Mouse (Mus musculus) embryonic facial prominence, embryonic 15.5 days (tissue): ENCODE results near the gene Adgrg5. TPM values are rescaled to one million over a fixed set of nuclear protein-coding genes. Genes with fewer than 3 reads are reported as not detected.

ENCODE experiments used
- ATAC-seq: fragments of 200-750 bp; cut with Nextera tagmentation; 2 replicates; pipeline ENCODE4 v1.8.0; 2017; ENCODE audit warnings: low read depth, moderate TSS enrichment; ENCODE audit not compliant: insufficient number of reproducible peaks, low FRiP score, low TSS enrichment
- H3K27ac ChIP-seq: fragments of 300-500 bp; sonication (generic); replicated peaks from 2 replicates; pipeline ENCODE4 v1.5.1; 2015; ENCODE audit warnings: mild to moderate bottlenecking, inconsistent platforms
- H3K27me3 ChIP-seq: fragments of 300-500 bp; sonication (generic); 2 replicates; pipeline ENCODE4 v1.6.1; 2015; ENCODE audit warnings: inconsistent platforms
- H3K36me3 ChIP-seq: fragments of 300-500 bp; sonication (generic); 2 replicates; pipeline ENCODE4 v1.6.1; 2015; ENCODE audit warnings: mild to moderate bottlenecking, inconsistent platforms
- H3K4me1 ChIP-seq: fragments of 300-500 bp; sonication (generic); 2 replicates; pipeline ENCODE4 v1.6.1; 2015; ENCODE audit warnings: inconsistent platforms
- H3K4me2 ChIP-seq: fragments of 300-500 bp; sonication (generic); replicated peaks from 2 replicates; pipeline ENCODE4 v1.6.1; 2015; ENCODE audit warnings: mild to moderate bottlenecking, inconsistent platforms
- H3K4me3 ChIP-seq: fragments of 300-500 bp; sonication (generic); replicated peaks from 2 replicates; pipeline ENCODE4 v1.5.1; 2015; ENCODE audit warnings: mild to moderate bottlenecking, inconsistent platforms
- H3K9ac ChIP-seq: fragments of 300-500 bp; sonication (generic); 2 replicates; pipeline ENCODE4 v1.6.1; 2015; ENCODE audit warnings: inconsistent platforms
- H3K9me3 ChIP-seq: fragments of 300-500 bp; sonication (generic); replicated peaks from 2 replicates; pipeline ENCODE4 v1.6.1; 2016; ENCODE audit warnings: inconsistent platforms
- WGBS: fragments of 180-500 bp; shearing (Covaris S2); methylation state at CpG from one replicate; pipeline ENCODE4 v1.1.7; 2015; 5-methylcytosine and 5-hydroxymethylcytosine counted together
- polyA plus RNA-seq: library from polyadenylated mRNA; unstranded; fragments of >200 nt; fragmentation: Nextera tagmentation; extraction: Ambion mirVana; gene quantifications from 2 replicates; pipeline ENCODE4 v1.2.1, GENCODE M21; 2015

Adgrg5 gene
- polyA plus RNA-seq, 1 experiment from 2014 or later = 0.07 TPM

GRCm38 (mm10) chr8:94973270-94973669, 49.8 kb downstream of the Adgrg5 start:
- Histone ChIP-seq H3K9ac (no peak overlapping the region), H3K4me2 (no peak overlapping the region), H3K4me1 (peaks cover 12% of the 10 kb centered on the region; the same call in 1 of the 2 replicates), H3K9me3 (no peaks in the 10 kb centered on the region), H3K4me3 (no peak overlapping the region), H3K27ac (no peak overlapping the region), H3K27me3 (no peaks in the 10 kb centered on the region; the same call in 1 of the 2 replicates), H3K36me3 (no peaks in the 10 kb centered on the region)
- no peak for ATAC-seq
- WGBS = 78% methylated on average over 9 of the region's 9 CpGs

GRCm38 (mm10) chr8:94973786-94974185, 50.3 kb downstream of the Adgrg5 start:
- no peak overlapping the region for H3K4me3 ChIP-seq
- H3K9ac ChIP-seq = no peak overlapping the region
- H3K9me3 ChIP-seq = no peaks in the 10 kb centered on the region
- WGBS = 84% methylated on average over 9 of the region's 9 CpGs
- no peak overlapping the region for H3K4me2 ChIP-seq
- no peaks in the 10 kb centered on the region for H3K36me3 ChIP-seq
- ATAC-seq = no peak
- no peaks in the 10 kb centered on the region; the same call in 1 of the 2 replicates for H3K27me3 ChIP-seq
- no peak overlapping the region for H3K27ac ChIP-seq
- H3K4me1 ChIP-seq = peaks cover 17% of the 10 kb centered on the region; the same call in 1 of the 2 replicates

- WGBS = 34% methylated on average over 7 of the region's 7 CpGs
- Histone ChIP-seq H3K27me3 (no peaks in the 10 kb centered on the region; the same call in 1 of the 2 replicates), H3K9me3 (no peaks in the 10 kb centered on the region), H3K4me2 (no peak within 1 kb of the TSS), H3K9ac (no peak within 1 kb of the TSS), H3K4me1 (peaks cover 20% of the 10 kb centered on the region; the same call in 1 of the 2 replicates), H3K27ac (0 out of 2 replicates have a peak within 1 kb of the TSS, but pooled peaks have one; percentile 35), H3K36me3 (no peaks in the 10 kb centered on the region), H3K4me3 (no peak within 1 kb of the TSS)
- ATAC-seq = no peak
These were observed 51.1 kb downstream of the Adgrg5 start, which contains the start of gene Adgrg1 for GRCm38 (mm10) chr8:94974467-94975165. Adgrg1 (plus strand) TSS chr8:94974751.

GRCm38 (mm10) chr8:94976651-94977417, 53.3 kb downstream of the Adgrg5 start:
- Histone ChIP-seq H3K4me2 (peak overlapping the region; percentile 44), H3K4me3 (peak overlapping the region; percentile 40), H3K36me3 (no peaks in the 10 kb centered on the region), H3K9ac (no peak overlapping the region), H3K27me3 (no peaks in the 10 kb centered on the region; the same call in 1 of the 2 replicates), H3K27ac (peak overlapping the region; percentile 88), H3K9me3 (no peaks in the 10 kb centered on the region), H3K4me1 (peaks cover 39% of the 10 kb centered on the region)
- WGBS = 11% methylated on average over 17 of the region's 17 CpGs
- peak; percentile 73 for ATAC-seq

- 37% methylated on average over 9 of the region's 9 CpGs for WGBS
- peak overlapping the region; percentile 40 for H3K4me3 ChIP-seq
- H3K4me2 ChIP-seq = peak overlapping the region; percentile 44
- H3K27me3 ChIP-seq = no peaks in the 10 kb centered on the region; the same call in 1 of the 2 replicates
- H3K9me3 ChIP-seq = no peaks in the 10 kb centered on the region
- H3K4me1 ChIP-seq = peaks cover 41% of the 10 kb centered on the region
- H3K27ac ChIP-seq = peak overlapping the region; percentile 88
- H3K9ac ChIP-seq = no peak overlapping the region
- H3K36me3 ChIP-seq = no peaks in the 10 kb centered on the region
- no peak for ATAC-seq
These were observed 54.6 kb downstream of the Adgrg5 start for GRCm38 (mm10) chr8:94978131-94978530.

- Histone ChIP-seq H3K4me3 (peak overlapping the region; percentile 40), H3K27ac (no peak overlapping the region), H3K4me2 (peak overlapping the region; percentile 44), H3K36me3 (no peaks in the 10 kb centered on the region), H3K4me1 (peaks cover 46% of the 10 kb centered on the region), H3K9me3 (no peaks in the 10 kb centered on the region), H3K27me3 (no peaks in the 10 kb centered on the region; the same call in 1 of the 2 replicates), H3K9ac (no peak overlapping the region)
- ATAC-seq = no peak
- WGBS = 69% methylated on average over 13 of the region's 13 CpGs
These were observed 55.3 kb downstream of the Adgrg5 start for GRCm38 (mm10) chr8:94978593-94979319.

GRCm38 (mm10) chr8:94980176-94980575, 56.7 kb downstream of the Adgrg5 start:
- H3K9ac ChIP-seq = no peak overlapping the region
- no peak overlapping the region for H3K27ac ChIP-seq
- peaks cover 58% of the 10 kb centered on the region for H3K4me1 ChIP-seq

GRCm38 (mm10) chr8:94980976-94981375, 57.5 kb downstream of the Adgrg5 start:
- Histone ChIP-seq H3K9ac (no peak overlapping the region), H3K4me2 (no peak overlapping the region), H3K4me1 (peaks cover 58% of the 10 kb centered on the region), H3K9me3 (no peaks in the 10 kb centered on the region), H3K4me3 (no peak overlapping the region), H3K27ac (no peak overlapping the region), H3K27me3 (no peaks in the 10 kb centered on the region; the same call in 1 of the 2 replicates), H3K36me3 (no peaks in the 10 kb centered on the region)
- 39% methylated on average over 8 of the region's 8 CpGs for WGBS
- ATAC-seq = no peak

More at GRCm38 (mm10) chr8:94980176-94980575, 56.7 kb downstream of the Adgrg5 start:
- Histone ChIP-seq H3K4me3 (no peak overlapping the region), H3K27me3 (no peaks in the 10 kb centered on the region; the same call in 1 of the 2 replicates), H3K36me3 (no peaks in the 10 kb centered on the region), H3K4me2 (0 out of 2 replicates have a peak overlapping the region, but pooled peaks have one; percentile 4), H3K9me3 (no peaks in the 10 kb centered on the region)
- ATAC-seq = no peak
- WGBS = 79% methylated on average over 5 of the region's 5 CpGs

- Histone ChIP-seq H3K4me3 (no peak overlapping the region), H3K27ac (no peak overlapping the region), H3K4me2 (no peak overlapping the region), H3K4me1 (peaks cover 58% of the 10 kb centered on the region), H3K27me3 (no peaks in the 10 kb centered on the region; the same call in 1 of the 2 replicates), H3K36me3 (no peaks in the 10 kb centered on the region), H3K9me3 (no peaks in the 10 kb centered on the region), H3K9ac (no peak overlapping the region)
- WGBS = 61% methylated on average over 7 of the region's 7 CpGs
- no peak for ATAC-seq
These were observed 58.4 kb downstream of the Adgrg5 start for GRCm38 (mm10) chr8:94981848-94982247.

GRCm38 (mm10) chr8:94983146-94983545, 59.7 kb downstream of the Adgrg5 start:
- H3K4me1 ChIP-seq = peaks cover 52% of the 10 kb centered on the region
- no peak overlapping the region for H3K9ac ChIP-seq
- no peaks in the 10 kb centered on the region; the same call in 1 of the 2 replicates for H3K27me3 ChIP-seq
- H3K36me3 ChIP-seq = no peaks in the 10 kb centered on the region
- peak overlapping the region; percentile 55; the same call in 1 of the 2 replicates for H3K27ac ChIP-seq
- ATAC-seq = no peak
- no peaks in the 10 kb centered on the region for H3K9me3 ChIP-seq
- WGBS = 12% methylated on average over 5 of the region's 5 CpGs
- H3K4me3 ChIP-seq = no peak overlapping the region
- H3K4me2 ChIP-seq = no peak overlapping the region
